Mouse (Mus musculus): ENCODE data around the gene Phactr2. TPM values are rescaled to one million over a fixed set of nuclear protein-coding genes. Genes with fewer than 3 reads are reported as not detected.

Phactr2 gene
- total RNA-seq, 2 experiments from 2014 or later = 16.0 to 19.6 TPM

DNA sequence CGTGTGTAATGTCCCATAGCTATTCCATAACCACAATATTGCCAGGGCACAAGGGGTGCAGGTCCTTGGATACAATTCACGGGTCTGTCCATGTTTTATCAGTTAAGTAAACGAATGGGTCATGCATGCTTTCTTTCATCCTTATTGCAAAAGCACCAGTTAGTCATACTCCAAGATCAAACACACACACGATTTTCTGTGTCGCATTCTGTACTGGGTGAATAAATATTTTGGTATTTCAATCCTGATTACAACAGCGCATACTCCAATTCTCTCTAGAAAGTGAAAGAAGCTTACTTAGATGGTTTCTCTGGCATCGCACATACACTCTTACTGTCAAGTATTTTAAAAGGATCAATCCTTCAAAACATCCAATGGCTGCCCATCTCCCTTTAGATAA, 203.9 kb downstream of the Phactr2 start:
- DNase-seq = no peak
- no peak overlapping the region for H3K4me3 ChIP-seq
- no peak overlapping the region for H3K27ac ChIP-seq
- TF ChIP-seq CTCF (IDR thresholded peaks at IDR 0.05) = no peak
- intact Hi-C loops (cut with DNase I) = no loop called here

DNA sequence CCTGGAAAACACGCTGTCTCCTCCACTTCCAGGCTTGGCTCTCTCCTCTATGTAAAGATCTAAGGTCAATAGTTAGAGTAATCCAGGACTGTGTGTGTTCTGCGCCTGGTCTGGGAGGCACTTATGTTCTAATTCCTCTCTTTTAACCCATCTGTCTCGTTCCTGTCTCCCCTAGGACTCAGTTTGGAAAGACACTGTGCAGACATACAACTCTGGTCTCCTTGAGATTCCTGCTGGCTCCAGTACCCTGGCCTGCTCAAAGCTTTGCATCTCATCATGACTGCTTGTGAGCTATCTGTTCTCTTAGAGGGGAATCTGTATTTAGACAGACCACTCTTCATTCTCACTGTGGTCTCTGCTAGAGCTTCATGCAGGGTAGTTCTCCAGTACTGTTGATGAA, 215.0 kb downstream of the Phactr2 start:
- no peak for TF ChIP-seq CTCF (IDR thresholded peaks at IDR 0.05)
- no peak for DNase-seq
- no peak overlapping the region for H3K27ac ChIP-seq
- no peak overlapping the region for H3K4me3 ChIP-seq
- intact Hi-C loops (cut with DNase I) = no loop called here

DNA sequence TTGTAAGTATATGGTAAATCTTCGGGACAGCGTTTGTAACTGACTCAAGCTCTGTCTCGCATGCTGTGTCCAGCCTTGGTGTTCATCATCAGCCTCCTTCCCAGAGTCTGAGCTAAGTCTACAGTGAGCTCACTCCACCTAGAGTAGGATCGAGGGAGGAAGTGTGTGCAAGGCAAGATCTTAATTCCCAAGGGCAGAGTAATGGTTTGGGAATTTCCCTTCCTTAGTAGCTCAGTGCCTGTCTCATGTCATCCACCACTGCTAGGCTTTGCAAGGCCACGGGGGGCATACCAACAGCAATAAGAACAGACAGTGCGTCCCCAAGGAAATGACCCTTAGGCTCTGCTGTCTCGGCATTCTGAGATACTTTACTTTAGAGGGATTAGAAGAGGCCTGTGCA, 218.0 kb downstream of the Phactr2 start:
- TF ChIP-seq CTCF (IDR thresholded peaks at IDR 0.05) = no peak
- intact Hi-C loops (cut with DNase I) = no loop called here
- Histone ChIP-seq H3K4me3 (no peak overlapping the region), H3K27ac (no peak overlapping the region)
- DNase-seq = no peak

DNA sequence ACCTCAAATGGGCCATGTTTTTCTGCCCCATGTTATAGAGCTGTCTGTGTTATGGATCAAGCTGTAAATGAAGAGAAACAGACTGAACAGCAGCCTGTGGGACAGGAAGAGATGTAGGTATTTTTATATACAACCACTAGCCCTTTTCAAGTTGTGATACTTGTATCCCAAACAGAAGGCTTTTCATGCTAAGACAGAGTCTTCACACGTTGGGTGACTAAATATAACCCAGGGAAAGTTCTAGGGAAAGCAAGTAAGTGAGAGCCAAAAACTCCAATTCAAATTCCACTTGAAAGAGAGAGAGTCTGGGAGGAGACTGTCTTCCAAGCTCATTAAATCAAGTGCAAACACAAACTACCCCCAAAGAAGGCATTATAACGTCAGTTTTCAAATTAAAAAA, 223.9 kb downstream of the Phactr2 start:
- no peak for TF ChIP-seq CTCF (IDR thresholded peaks at IDR 0.05)
- no peak for DNase-seq
- Histone ChIP-seq H3K27ac (no peak overlapping the region), H3K4me3 (no peak overlapping the region)
- intact Hi-C loops (cut with DNase I) = no loop called here

DNA sequence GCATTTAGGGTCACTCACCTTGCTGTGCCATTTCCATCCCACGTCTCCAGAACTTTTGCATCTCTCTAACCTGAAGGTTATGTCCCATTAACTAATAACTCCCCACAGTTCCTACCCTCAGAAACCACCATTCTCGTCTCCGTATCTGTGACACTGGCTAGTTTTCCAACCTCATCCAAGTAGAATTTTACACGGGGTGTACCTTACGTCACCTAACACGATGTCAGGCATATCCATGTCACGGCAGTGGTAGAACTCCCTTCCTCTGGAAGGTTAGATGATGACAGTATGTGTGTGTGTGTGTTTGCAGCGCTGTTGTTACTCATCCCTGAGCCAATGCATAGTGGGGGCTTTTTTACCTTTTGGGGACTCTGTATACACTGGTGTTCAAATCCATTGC, 225.1 kb downstream of the Phactr2 start:
- DNase-seq = no peak
- intact Hi-C loops (cut with DNase I) = no loop called here
- no peak for TF ChIP-seq CTCF (IDR thresholded peaks at IDR 0.05)
- H3K27ac ChIP-seq = no peak overlapping the region
- no peak overlapping the region for H3K4me3 ChIP-seq

DNA sequence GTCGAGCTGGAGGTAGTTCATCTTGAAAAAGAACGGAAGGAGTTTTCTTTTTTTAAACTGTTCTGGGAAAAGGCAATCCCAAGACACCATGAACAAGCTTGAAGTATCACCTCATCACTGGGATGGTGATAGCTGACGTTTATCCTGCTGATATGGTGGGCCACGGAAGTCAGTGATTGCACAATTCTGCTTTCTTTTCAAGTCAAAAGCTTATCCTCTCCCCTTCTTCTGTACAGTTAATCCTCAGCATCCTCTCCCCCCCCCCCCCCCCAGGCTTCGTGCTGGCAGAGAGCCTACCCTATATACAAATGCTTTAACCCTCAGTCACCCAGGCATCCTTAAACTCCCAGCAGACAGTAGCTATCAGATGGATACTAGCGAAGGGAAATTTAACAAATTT, 228.5 kb downstream of the Phactr2 start:
- no peak for TF ChIP-seq CTCF (IDR thresholded peaks at IDR 0.05)
- intact Hi-C loops (cut with DNase I) = no loop called here
- no peak overlapping the region for H3K27ac ChIP-seq
- no peak overlapping the region for H3K4me3 ChIP-seq
- no peak for DNase-seq

DNA sequence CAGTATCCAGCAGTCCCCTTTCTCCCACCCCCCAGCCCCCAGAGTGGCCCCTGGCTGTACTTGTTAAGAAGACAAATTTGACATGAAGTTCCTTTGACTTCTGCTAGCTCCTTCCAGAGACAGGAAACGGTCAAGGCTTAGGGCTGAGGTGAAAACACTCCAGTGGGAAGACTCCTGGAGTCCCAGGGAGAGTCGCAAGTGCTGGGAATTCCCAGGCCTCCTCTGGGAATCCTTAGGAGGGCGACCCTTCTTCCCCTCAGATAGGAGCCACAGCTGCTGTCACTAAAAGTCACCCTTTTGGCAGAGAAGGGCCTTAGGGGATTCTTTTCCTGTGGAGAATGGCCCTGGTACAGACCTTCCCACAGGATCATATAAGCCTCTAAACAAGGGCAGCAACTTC, 230.0 kb downstream of the Phactr2 start:
- no peak for TF ChIP-seq CTCF (IDR thresholded peaks at IDR 0.05)
- intact Hi-C loops (cut with DNase I) = no loop called here
- Histone ChIP-seq H3K4me3 (no peak overlapping the region), H3K27ac (no peak overlapping the region)
- no peak for DNase-seq

DNA sequence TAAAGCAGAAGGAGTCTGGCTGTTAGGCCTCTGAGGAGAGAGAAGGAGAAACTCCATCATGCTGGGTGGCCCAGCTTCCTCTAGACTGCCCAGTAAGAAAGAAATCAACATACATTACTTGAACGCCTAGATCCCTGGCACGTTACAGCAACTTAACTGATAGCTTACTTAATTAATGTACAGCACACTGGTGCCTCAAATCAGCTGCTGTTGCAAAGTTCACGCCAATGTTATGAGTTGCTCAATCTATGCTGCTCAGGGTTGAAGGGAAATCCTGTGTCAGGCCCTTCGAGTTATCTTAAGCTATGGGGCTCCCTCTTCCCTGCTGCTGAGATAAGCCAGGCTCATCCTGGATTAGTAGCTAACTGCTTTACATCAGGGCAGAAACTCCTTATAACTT, 233.8 kb downstream of the Phactr2 start:
- TF ChIP-seq CTCF (IDR thresholded peaks at IDR 0.05) = no peak
- H3K4me3 ChIP-seq = no peak overlapping the region
- no peak for DNase-seq
- no peak overlapping the region for H3K27ac ChIP-seq
- intact Hi-C loops (cut with DNase I) = no loop called here

DNA sequence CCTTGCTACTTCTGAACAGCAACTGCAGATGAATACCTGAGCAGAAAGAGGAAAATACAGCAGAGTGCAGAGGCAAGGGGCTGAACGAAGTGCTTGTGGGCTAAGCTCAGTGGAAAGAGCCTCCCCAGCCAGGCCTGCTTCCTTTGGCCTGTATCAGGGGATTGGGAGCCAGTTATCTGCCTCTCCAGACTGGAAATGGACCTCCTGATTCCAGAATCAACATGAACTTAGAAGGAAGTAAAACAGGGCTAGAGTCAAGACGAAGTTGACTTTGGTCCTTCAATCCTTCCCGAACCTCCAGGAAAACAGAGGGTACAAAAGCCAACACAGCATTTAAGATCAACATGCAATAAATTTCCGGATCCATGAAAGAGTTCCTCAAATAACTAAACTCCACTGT, 236.0 kb downstream of the Phactr2 start:
- Histone ChIP-seq H3K27ac (no peak overlapping the region), H3K4me3 (no peak overlapping the region)
- no peak for DNase-seq
- intact Hi-C loops (cut with DNase I) = no loop called here
- no peak for TF ChIP-seq CTCF (IDR thresholded peaks at IDR 0.05)

DNA sequence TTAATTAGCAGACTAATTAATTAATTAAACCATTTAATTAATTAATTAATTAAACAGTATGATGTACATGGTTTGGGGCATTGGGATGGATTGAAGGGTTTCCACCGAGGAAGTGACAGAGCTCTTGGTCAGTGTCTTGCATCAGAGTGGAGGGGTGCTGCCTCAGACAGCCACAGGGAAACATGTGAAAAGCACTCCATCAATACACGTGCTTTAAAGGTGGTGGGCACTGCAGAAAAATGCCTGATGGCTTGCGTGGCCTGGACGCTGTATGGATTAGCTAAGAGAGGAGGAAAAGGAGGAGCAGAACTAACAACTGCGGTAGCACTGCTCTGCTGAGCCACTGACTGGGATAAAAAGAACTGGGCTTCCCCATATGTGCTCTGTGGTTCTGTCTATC, 237.3 kb downstream of the Phactr2 start:
- intact Hi-C loops (cut with DNase I) = no loop called here
- TF ChIP-seq CTCF (IDR thresholded peaks at IDR 0.05) = no peak
- DNase-seq = no peak
- Histone ChIP-seq H3K27ac (no peak overlapping the region), H3K4me3 (no peak overlapping the region)

DNA sequence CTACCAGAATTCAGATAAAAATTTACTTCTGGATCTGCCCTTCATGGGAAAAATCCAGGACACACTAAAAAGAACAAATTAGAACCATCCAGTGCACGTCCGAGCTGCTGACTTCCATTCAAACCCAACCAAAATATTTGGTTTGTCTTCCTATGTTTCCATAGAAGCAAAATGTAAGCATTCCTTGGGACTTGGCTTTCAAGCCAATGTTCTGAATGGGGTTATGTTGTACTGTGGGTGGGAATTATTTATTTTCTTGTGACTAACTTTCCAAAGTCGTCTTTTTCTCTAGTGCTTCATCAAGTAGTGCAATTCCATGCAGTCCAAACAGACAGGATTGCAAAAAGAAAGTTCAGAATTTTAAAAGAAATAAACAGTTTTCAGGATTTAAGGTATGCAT, 239.7 kb downstream of the Phactr2 start:
- H3K4me3 ChIP-seq = no peak overlapping the region
- no peak for DNase-seq
- intact Hi-C loops (cut with DNase I) = no loop called here
- H3K27ac ChIP-seq = no peak overlapping the region
- TF ChIP-seq CTCF (IDR thresholded peaks at IDR 0.05) = no peak

DNA sequence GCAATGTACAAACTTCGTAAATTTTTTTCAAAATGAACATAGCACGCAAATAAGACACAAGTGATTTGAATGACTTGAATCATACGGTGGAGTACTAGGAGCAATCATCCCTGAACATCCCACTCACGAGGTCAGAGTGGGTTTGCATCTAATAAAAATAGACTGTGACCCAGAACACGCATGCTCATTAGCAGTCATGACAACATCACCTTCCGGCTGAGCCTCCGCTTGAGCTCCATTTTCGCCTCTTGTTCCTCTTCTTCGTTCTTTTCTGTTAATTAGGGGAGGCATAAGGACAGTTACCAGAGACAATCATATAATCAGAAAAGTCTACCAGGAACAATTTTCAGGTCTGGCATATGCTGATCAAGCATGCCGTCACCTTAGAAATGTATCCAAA, 240.3 kb downstream of the Phactr2 start:
- DNase-seq = no peak
- TF ChIP-seq CTCF (IDR thresholded peaks at IDR 0.05) = no peak
- Histone ChIP-seq H3K27ac (no peak overlapping the region), H3K4me3 (no peak overlapping the region)
- intact Hi-C loops (cut with DNase I) = no loop called here

DNA sequence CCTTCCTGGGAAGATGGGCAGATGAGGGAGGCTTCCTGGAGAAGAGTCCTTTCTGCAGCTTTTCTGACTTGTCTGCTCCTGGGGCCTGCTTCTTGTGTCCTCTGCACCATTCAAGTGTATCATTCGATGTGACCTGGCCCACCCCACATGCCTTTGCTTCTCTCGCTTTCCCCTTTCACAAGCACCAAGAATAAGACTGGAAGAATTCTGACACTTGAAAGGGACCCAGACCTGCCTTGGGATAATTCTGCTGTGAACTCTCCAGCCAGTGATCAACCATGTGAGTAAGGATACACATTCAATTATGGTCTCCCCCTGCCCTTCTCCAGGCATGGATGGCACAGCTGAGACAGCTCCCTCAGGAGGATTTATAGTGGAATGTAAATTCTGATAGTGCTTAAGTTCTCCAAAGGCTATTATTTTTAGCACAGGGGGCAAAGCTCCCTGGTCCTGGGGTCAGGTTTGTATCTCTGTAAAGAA, 241.0 kb downstream of the Phactr2 start:
- DNase-seq = no peak
- no peak for TF ChIP-seq CTCF (IDR thresholded peaks at IDR 0.05)
- intact Hi-C loops (cut with DNase I) = no loop called here
- Histone ChIP-seq H3K4me3 (no peak overlapping the region), H3K27ac (no peak overlapping the region)

DNA sequence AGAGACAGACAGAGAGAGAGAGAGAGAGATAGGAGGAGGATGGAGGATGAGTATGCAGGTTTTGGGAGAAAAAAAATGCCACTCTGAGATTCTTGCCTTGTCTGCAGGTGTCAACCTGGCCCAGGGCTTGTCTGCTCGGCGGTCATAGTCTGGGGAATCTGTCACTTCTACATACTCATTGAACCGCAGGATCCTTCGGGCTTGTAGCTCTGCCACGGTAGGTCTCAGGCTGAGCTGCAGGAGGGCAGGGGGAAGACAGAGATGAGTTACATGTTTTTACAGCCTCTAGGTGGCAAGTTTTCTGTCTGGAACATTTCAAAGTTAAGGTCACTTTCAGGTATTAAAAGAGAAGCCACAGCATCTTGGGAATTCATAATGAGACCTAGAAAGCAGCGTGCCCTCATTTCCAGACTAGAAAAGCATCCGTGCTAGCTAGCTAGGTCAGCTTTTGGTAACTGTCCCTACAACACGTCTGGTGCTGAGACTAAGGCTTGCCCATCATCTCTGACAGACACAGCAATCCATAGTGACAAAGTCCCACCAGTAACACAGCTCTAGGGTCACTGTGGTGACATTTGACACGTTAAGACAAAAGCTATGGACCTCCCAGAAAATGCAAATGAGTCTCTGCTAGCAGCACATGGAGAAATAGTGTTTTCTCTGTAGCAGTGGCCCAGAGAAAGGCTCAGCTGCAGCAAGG, 241.6 kb downstream of the Phactr2 start:
- no peak overlapping the region for H3K27ac ChIP-seq
- intact Hi-C loops (cut with DNase I) = no loop called here
- H3K4me3 ChIP-seq = no peak overlapping the region
- TF ChIP-seq CTCF (IDR thresholded peaks at IDR 0.05) = no peak
- DNase-seq = no peak

All from gastrocnemius, adult 2 months (tissue).